Mouse (Mus musculus) lung, postnatal 36 days (tissue): Measurements from ENCODE around the gene Nsmf.

Experiments used
- DNase-seq: peaks from one replicate; pipeline ENCODE4 v3.0.0; 2022; ENCODE audit warnings: mixed read lengths

The Nsmf gene

GRCm38 (mm10) chr2:25087842-25088241 lies 33.7 kb downstream of the Nsmf start:
- DNase-seq = no peak

DNA sequence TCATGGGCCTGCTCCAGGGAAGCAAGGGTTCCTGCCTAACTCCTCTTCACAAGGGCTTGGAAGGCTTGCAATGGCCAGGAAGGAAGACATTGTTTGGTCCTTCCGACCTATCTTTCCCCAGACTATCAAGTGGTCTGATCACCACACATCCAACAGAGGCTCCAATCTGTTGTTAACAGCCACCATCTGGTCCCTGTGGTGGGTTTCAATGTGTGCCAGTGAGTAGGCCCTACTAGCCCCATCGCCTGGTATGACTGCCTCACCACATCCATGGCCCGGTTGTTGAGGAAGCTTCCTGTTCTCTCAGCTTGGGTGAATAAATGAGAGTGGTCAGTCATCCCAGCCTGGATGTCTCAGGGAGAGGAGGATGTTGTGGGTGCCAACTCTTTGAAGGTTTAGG lies 34.5 kb downstream of the Nsmf start:
- no peak for DNase-seq

GRCm38 (mm10) chr2:25094785-25095108 lies 40.6 kb downstream of the Nsmf start:
- DNase-seq = no peak

GRCm38 (mm10) chr2:25095109-25095850 lies 41.1 kb downstream of the Nsmf start, which contains the start of gene Noxa1:
Gene Noxa1 (minus strand): TSS chr2:25095149.
- peak; percentile 51 for DNase-seq

GRCm38 (mm10) chr2:25098005-25098615 lies 44.0 kb downstream of the Nsmf start:
- DNase-seq = no peak

GRCm38 (mm10) chr2:25098956-25099355 lies 44.8 kb downstream of the Nsmf start:
- DNase-seq = peak; percentile 76

DNA sequence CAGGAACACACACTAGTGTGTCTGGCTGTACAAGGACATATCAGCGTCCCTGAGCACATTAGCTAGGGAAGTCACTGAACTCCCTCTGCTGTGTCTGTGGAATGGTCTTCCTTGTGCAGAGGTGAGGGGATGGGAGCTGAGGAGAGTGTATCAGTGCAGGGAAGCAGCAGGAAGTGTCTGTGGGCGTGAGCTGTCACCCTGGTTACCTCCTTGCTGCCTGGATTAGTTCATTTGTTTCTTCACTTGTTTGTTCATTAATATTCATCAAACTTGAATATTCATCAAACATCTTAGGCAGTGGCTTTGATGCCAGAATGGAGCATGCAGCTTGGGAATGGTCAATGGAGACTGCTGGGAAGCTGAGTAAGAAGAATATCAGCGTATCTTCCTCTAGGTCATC lies 45.5 kb downstream of the Nsmf start:
- DNase-seq = no peak

DNA sequence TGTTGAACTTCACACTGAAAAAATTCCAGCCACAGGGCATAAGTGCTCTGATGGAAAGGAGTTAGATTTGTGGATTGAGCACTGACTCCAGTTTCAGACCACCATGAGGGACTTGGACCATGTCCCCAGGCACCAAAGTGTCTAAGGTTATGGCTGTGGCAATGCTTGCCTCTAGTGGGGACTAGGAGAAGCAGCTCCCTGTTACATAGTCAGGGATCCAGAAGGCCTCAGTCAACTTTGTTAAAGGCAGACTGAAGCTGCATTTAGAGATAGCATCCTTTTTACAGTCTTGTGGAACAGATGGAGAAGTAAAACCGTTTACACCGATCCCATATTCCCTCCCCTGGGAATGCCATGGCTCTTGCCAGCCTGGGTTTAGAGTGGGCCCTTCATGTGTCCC lies 50.0 kb downstream of the Nsmf start:
- no peak for DNase-seq

DNA sequence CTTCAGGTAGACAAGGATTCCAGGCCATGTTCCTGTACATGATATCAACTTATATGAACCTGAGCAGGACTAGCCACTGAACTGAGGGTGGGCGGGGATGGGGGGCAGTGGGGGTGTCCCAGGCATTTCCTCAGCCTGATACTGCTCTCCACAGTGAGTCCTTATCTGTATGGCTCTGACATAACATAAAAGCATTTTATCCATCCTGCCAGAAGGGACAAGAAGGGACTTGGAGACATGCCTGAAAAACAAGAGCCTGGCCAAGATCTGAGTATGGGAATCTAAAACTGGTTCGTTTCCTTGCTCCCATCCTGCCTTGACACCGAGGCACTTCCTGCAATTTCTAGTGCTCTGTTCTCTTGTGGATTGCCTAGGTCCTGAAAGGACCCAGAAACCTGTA lies 51.9 kb downstream of the Nsmf start:
- DNase-seq = peak; percentile 49

- DNase-seq = no peak
Measured at GRCm38 (mm10) chr2:25109487-25109886, 55.3 kb downstream of the Nsmf start.

GRCm38 (mm10) chr2:25110505-25111183 lies 56.5 kb downstream of the Nsmf start:
- DNase-seq = no peak

- DNase-seq = peak; percentile 92
Measured at GRCm38 (mm10) chr2:25111184-25111791, 57.1 kb downstream of the Nsmf start.
